Mouse (Mus musculus) B cell, adult 2 months (primary cell): ENCODE results near the gene Psat1.

ENCODE experiments used
- DNase-seq, 2 experiments: peaks; one replicate each; pipeline ENCODE4 v3.0.0; 2022

Psat1 gene

GRCm38 (mm10) chr19:15855379-15855778 is 91.8 kb downstream of the Psat1 start:
- no peak for DNase-seq
